In the genomic region with DNA sequence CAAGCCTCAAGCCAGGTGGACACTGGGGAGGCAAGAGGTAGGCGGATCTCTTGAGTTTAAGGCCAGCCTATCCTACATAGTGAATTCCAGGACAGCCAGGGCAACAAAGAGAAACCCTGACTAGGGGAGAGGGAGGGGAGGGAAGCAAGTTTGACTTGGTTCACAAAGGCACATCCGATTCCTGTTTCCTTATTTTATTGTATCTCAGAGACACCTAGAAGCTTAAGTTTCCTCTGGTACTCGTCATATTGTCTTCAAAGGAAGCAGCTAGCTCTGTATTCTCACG, we compare ENCODE assay signal across 9 mouse cellular contexts. TPM values are rescaled to one million over a fixed set of nuclear protein-coding genes. Genes with fewer than 3 reads are reported as not detected.
DNase-seq lines count a peak whose midpoint lies in the region; ATAC-seq lines count a peak whose summit lies in the region.
"Had no signal": no experiment of that assay in that cellular context is flagged by ENCODE, and none has a peak within 500 bp of the region (broad histone marks: within the 10 kb centered on the region; RNA-seq: fewer than 3 reads in every experiment).

No protein-coding gene starts in this region.

- peak overlapping the region; percentile 92 for H3K4me2 ChIP-seq in kidney, embryonic 15.5 days
- peak overlapping the region; percentile 33 for H3K4me2 ChIP-seq in hindbrain, embryonic 11.5 days (replicated peaks; ENCODE audit: low read depth, low read length)
- peak overlapping the region; percentile 90 for H3K4me2 ChIP-seq in midbrain, embryonic 11.5 days

- ATAC-seq in kidney, embryonic 15.5 days (replicated peaks; ENCODE audit: low FRiP score), result no peak
- ATAC-seq in hindbrain, embryonic 11.5 days (ENCODE audit: low FRiP score), result no peak
- no peak for ATAC-seq in midbrain, embryonic 11.5 days (ENCODE audit: low FRiP score)

- H3K27ac ChIP-seq in kidney, embryonic 15.5 days, result peak overlapping the region; percentile 97
- H3K27ac ChIP-seq in hindbrain, embryonic 11.5 days (ENCODE audit: low read depth, low read length), result no peak overlapping the region
- H3K27ac ChIP-seq in midbrain, embryonic 11.5 days (ENCODE audit: low read depth, low read length), result peak overlapping the region; percentile 84; the same call in 1 of the 2 replicates

- H3K36me3 ChIP-seq in kidney, embryonic 15.5 days, result peaks cover 39% of the 10 kb centered on the region
- peaks cover 8% of the 10 kb centered on the region; the same call in 1 of the 2 replicates for H3K36me3 ChIP-seq in hindbrain, embryonic 11.5 days (ENCODE audit: control insufficient read depth, insufficient read depth, low read length)
- H3K36me3 ChIP-seq in midbrain, embryonic 11.5 days (ENCODE audit: control insufficient read depth, insufficient read depth, low read length), result peaks cover 3% of the 10 kb centered on the region; the same call in 1 of the 2 replicates

- DNase-seq in kidney, postnatal 25 days, result no peak
- DNase-seq in MEL-GATA-1-ER (ENCODE audit: extremely low read depth, low read depth), result peak; percentile 37
- DNase-seq in hindbrain, embryonic 11.5 days (ENCODE audit: low spot score), result no peak
- no peak for DNase-seq in midbrain, embryonic 11.5 days (ENCODE audit: low spot score, missing footprints)
- no peak for DNase-seq in embryo, embryonic 10 days (ENCODE audit: low spot score)
- DNase-seq in layer of hippocampus, adult 8-10 months (ENCODE audit: low spot score in 2 of 2), result no peak
- DNase-seq in urinary bladder, postnatal 36 days (ENCODE audit: low spot score in 2 of 2), result no peak

- peaks cover 57% of the 10 kb centered on the region for H3K4me1 ChIP-seq in kidney, embryonic 15.5 days
- H3K4me1 ChIP-seq in hindbrain, embryonic 11.5 days (replicated peaks; ENCODE audit: control insufficient read depth, insufficient read depth, low read length), result peaks cover 14% of the 10 kb centered on the region
- peaks cover 24% of the 10 kb centered on the region for H3K4me1 ChIP-seq in midbrain, embryonic 11.5 days (ENCODE audit: control insufficient read depth, insufficient read depth, low read length)

- H3K27me3 ChIP-seq in kidney, embryonic 15.5 days, result no peaks in the 10 kb centered on the region
- H3K27me3 ChIP-seq in hindbrain, embryonic 11.5 days (ENCODE audit: control insufficient read depth, insufficient read depth, low read length), result no peaks in the 10 kb centered on the region
- no peaks in the 10 kb centered on the region for H3K27me3 ChIP-seq in midbrain, embryonic 11.5 days (ENCODE audit: control insufficient read depth, insufficient read depth, low read length)

- peak overlapping the region; percentile 67 for H3K4me3 ChIP-seq in kidney, embryonic 15.5 days (replicated peaks)
- H3K4me3 ChIP-seq in hindbrain, embryonic 11.5 days (ENCODE audit: low read depth, low read length), result peak overlapping the region; percentile 68
- peak overlapping the region; percentile 90 for H3K4me3 ChIP-seq in midbrain, embryonic 11.5 days (ENCODE audit: low read depth, low read length)

- H3K9me3 ChIP-seq in kidney, embryonic 15.5 days (replicated peaks), result no peaks in the 10 kb centered on the region
- H3K9me3 ChIP-seq in hindbrain, embryonic 11.5 days (ENCODE audit: control insufficient read depth, low read length), result no peaks in the 10 kb centered on the region
- no peaks in the 10 kb centered on the region for H3K9me3 ChIP-seq in midbrain, embryonic 11.5 days (ENCODE audit: control insufficient read depth, low read length)

- peak overlapping the region; percentile 78 for H3K9ac ChIP-seq in kidney, embryonic 15.5 days
- H3K9ac ChIP-seq in hindbrain, embryonic 11.5 days (ENCODE audit: low read depth, low read length), result 0 out of 2 replicates have a peak overlapping the region, but pooled peaks have one; percentile 3
- peak overlapping the region; percentile 88 for H3K9ac ChIP-seq in midbrain, embryonic 11.5 days (ENCODE audit: low read length)

- 14% methylated on average over 4 of the region's 4 CpGs for WGBS in kidney, embryonic 15.5 days
- WGBS in hindbrain, embryonic 11.5 days, result 24% methylated on average over 4 of the region's 4 CpGs
- 30% methylated on average over 4 of the region's 4 CpGs for WGBS in midbrain, embryonic 11.5 days

RNA-seq across cellular contexts. Expression of a gene that starts 0.8 kb away (rescaled TPM):
- 82.8 and 92.6 TPM in 2 replicates for polyA plus RNA-seq in kidney, embryonic 15.5 days (2015; fragmentation: Nextera tagmentation; extraction: Ambion mirVana)
- 125 and 130 TPM in 2 replicates for polyA plus RNA-seq in hindbrain, embryonic 11.5 days (2014; fragmentation: Nextera tagmentation; extraction: Ambion mirVana)
- polyA plus RNA-seq in midbrain, embryonic 11.5 days (2014; fragmentation: Nextera tagmentation; extraction: Ambion mirVana), result 131 and 154 TPM in 2 replicates
- total RNA-seq in layer of hippocampus, adult 8-10 months (2022), result 100 to 1,000 TPM in 2 of 4 experiments, 10 to 100 TPM in 2; 94.4 to 107 (median 100) TPM

RNA-seq across cellular contexts. Expression of a gene that starts 1.0 kb away (rescaled TPM):
- 45.1 and 45.9 TPM in 2 replicates for polyA plus RNA-seq in kidney, embryonic 15.5 days (2015; fragmentation: Nextera tagmentation; extraction: Ambion mirVana)
- 44.2 and 44.7 TPM in 2 replicates for polyA plus RNA-seq in hindbrain, embryonic 11.5 days (2014; fragmentation: Nextera tagmentation; extraction: Ambion mirVana)
- 43.1 and 43.8 TPM in 2 replicates for polyA plus RNA-seq in midbrain, embryonic 11.5 days (2014; fragmentation: Nextera tagmentation; extraction: Ambion mirVana)
- 10 to 100 TPM; 71.7 to 79.9 (median 75.7) TPM for total RNA-seq in layer of hippocampus, adult 8-10 months (2022)

RNA-seq across cellular contexts. Expression of a gene that starts 9.5 kb away (rescaled TPM):
- 41.5 and 47.1 TPM in 2 replicates for polyA plus RNA-seq in kidney, embryonic 15.5 days (2015; fragmentation: Nextera tagmentation; extraction: Ambion mirVana)
- not detected in 2 replicates for polyA plus RNA-seq in hindbrain, embryonic 11.5 days (2014; fragmentation: Nextera tagmentation; extraction: Ambion mirVana)
- polyA plus RNA-seq in midbrain, embryonic 11.5 days (2014; fragmentation: Nextera tagmentation; extraction: Ambion mirVana), result not detected in 2 replicates
- under 1 TPM in 3 of 4 experiments, not detected in 1; 0.35 to 0.45 (median 0.43) TPM for total RNA-seq in layer of hippocampus, adult 8-10 months (2022)
- total RNA-seq: common myeloid progenitor, adult 5-6 weeks had no signal

RNA-seq across cellular contexts. Expression of a gene that starts 33.6 kb away (rescaled TPM):
- polyA plus RNA-seq in kidney, embryonic 15.5 days (2015; fragmentation: Nextera tagmentation; extraction: Ambion mirVana), result 13.6 and 14.5 TPM in 2 replicates
- polyA plus RNA-seq in hindbrain, embryonic 11.5 days (2014; fragmentation: Nextera tagmentation; extraction: Ambion mirVana), result 9.5 and 12.3 TPM in 2 replicates
- 7.5 and 8.6 TPM in 2 replicates for polyA plus RNA-seq in midbrain, embryonic 11.5 days (2014; fragmentation: Nextera tagmentation; extraction: Ambion mirVana)
- 10 to 100 TPM; 46.3 to 57.3 (median 50.2) TPM for total RNA-seq in layer of hippocampus, adult 8-10 months (2022)

RNA-seq across cellular contexts. Expression of a gene that starts 41.7 kb away (rescaled TPM):
- polyA plus RNA-seq in kidney, embryonic 15.5 days (2015; fragmentation: Nextera tagmentation; extraction: Ambion mirVana), result 13.7 TPM in 2 replicates
- 23.8 and 24.5 TPM in 2 replicates for polyA plus RNA-seq in hindbrain, embryonic 11.5 days (2014; fragmentation: Nextera tagmentation; extraction: Ambion mirVana)
- polyA plus RNA-seq in midbrain, embryonic 11.5 days (2014; fragmentation: Nextera tagmentation; extraction: Ambion mirVana), result 23.1 and 23.4 TPM in 2 replicates
- 10 to 100 TPM; 47.5 to 57.4 (median 51.9) TPM for total RNA-seq in layer of hippocampus, adult 8-10 months (2022)

Comparison
In these comparisons a context has a peak if more than half of its experiments do, and no peak if none do; other contexts are left out.
1. H3K4me2 ChIP-seq: peak in every context shown above with its lines; median percentile 92 in kidney, embryonic 15.5 days; 90 in midbrain, embryonic 11.5 days; 33 in hindbrain, embryonic 11.5 days.
2. H3K9ac ChIP-seq: peak in every context shown above with its lines; median percentile 88 in midbrain, embryonic 11.5 days; 78 in kidney, embryonic 15.5 days; 3 in hindbrain, embryonic 11.5 days.
3. RNA of a gene that starts 9.5 kb away (polyA plus RNA-seq): 41.5 to 47.1 TPM in kidney, embryonic 15.5 days; not detected in midbrain, embryonic 11.5 days and not detected in hindbrain, embryonic 11.5 days; every median in the first group is over 10 times any median in the second.
4. Peak in every context shown above with its lines, with median percentiles within 50 percentile points of each other: H3K4me3 ChIP-seq.